Mouse (Mus musculus) cortical plate, adult 2 months (tissue): ENCODE data around the gene Vmn1r89. TPM values are rescaled to one million over a fixed set of nuclear protein-coding genes. Genes with fewer than 3 reads are reported as not detected.

Experiments used
- H3K27ac ChIP-seq: fragments of 200-500 bp; 2 replicates; pipeline ENCODE4 v1.5.1; 2012; ENCODE audit warnings: low read length, control low read depth, inconsistent platforms; ENCODE audit not compliant: insufficient read depth
- H3K4me1 ChIP-seq: fragments of 200-500 bp; 2 replicates; pipeline ENCODE4 v1.6.1; 2011; ENCODE audit warnings: low read length; ENCODE audit not compliant: control insufficient read depth, insufficient read depth
- H3K4me3 ChIP-seq: fragments of 200-500 bp; 2 replicates; pipeline ENCODE4 v1.5.1; 2011; ENCODE audit warnings: mild to moderate bottlenecking, low read length, control low read depth; ENCODE audit not compliant: insufficient read depth
- CTCF ChIP-seq: fragments of 200-500 bp; IDR thresholded peaks from 2 replicates; pipeline ENCODE4 v1.5.1; 2011; ENCODE audit warnings: mild to moderate bottlenecking, control low read depth, low read length; ENCODE audit not compliant: insufficient read depth; ENCODE audit errors: extremely low read depth
- POLR2A ChIP-seq: fragments of 200-500 bp; IDR thresholded peaks from 2 replicates; pipeline ENCODE4 v1.6.1; 2011; ENCODE audit warnings: mild to moderate bottlenecking, low read length, control low read depth; ENCODE audit not compliant: insufficient read depth; ENCODE audit errors: extremely low read depth
- polyA plus RNA-seq: library from polyadenylated mRNA; depleted of rRNA; stranded (reverse); fragments of >200 nt; gene quantifications from 2 replicates; pipeline ENCODE4 v1.2.3, GENCODE M21; 2012; rRNA removed

The Vmn1r89 gene
- not detected in 2 replicates for polyA plus RNA-seq

DNA sequence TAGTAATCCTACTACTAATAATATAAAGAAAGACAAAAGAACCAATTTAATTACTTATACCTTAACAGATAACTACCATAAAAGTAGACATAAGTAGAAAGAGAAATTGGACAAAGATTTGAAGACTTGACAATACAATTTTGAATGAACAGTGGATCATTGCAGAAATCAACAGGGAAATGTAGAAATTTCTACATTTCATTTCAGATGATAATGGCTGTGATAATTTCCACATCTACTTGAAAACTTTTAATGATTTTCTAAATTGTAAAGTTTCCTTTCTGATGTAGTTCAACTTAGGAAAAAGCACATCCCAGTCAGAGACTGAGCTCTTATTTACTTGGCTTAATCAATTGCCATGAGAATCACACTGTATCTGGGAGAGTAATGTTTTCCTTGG lies at the start of gene Vmn1r89:
TSS of gene Vmn1r89 (plus strand) at position 301 of the 400 bp plus-strand sequence.
- Histone ChIP-seq H3K27ac (no peak within 1 kb of the TSS), H3K4me1 (no peaks in the 10 kb centered on the region), H3K4me3 (no peak within 1 kb of the TSS)
- TF ChIP-seq POLR2A, result no peak
- no peak for TF ChIP-seq CTCF

DNA sequence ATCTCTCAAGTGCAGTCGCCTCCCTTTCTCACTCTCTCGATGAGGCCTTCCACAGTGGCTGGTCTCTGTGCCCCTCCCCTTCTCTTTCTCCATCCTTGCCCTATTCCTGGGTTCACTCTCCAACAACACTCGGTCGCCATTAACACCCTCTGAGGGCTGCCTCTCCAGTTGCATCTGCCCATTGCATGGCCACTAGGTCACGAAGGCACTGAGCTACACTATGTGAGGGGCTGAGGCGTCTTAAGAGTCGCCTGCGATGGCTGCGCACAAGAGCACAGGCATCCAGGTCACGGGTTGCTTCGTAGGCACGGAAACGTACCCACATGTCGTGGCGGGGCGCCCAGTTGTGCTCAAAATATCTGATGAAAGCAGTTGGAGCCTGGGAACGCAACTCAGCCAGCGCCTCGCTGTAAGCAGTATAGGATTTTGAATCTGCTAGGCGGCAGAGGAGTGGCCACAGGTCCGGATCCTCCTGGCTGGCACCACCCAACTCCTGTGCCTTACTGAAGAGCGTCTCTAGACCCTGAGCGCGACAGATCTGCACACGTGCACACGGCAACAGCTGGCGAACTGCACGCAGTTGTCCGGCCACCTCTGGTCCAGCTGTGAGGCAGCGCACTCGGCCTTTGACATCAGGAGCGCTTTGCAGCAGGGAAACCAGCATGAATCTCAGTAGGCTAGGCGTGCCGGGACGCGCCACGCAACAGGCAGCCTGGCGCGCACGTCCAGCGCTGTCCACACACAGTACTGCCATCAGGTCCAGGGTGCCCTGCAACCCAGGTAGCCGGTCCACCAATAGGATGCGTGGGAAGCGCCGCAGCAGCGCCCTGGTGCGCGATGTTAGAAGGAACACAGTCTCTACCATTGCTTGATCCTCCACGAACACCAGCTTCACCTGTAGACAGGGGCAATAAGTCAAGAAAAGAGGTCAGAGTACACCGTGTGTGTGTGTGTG lies 48.2 kb downstream of the Vmn1r89 start:
- Histone ChIP-seq H3K4me3 (no peak overlapping the region), H3K4me1 (no peaks in the 10 kb centered on the region), H3K27ac (no peak overlapping the region)
- TF ChIP-seq POLR2A, result no peak
- TF ChIP-seq CTCF, result no peak

DNA sequence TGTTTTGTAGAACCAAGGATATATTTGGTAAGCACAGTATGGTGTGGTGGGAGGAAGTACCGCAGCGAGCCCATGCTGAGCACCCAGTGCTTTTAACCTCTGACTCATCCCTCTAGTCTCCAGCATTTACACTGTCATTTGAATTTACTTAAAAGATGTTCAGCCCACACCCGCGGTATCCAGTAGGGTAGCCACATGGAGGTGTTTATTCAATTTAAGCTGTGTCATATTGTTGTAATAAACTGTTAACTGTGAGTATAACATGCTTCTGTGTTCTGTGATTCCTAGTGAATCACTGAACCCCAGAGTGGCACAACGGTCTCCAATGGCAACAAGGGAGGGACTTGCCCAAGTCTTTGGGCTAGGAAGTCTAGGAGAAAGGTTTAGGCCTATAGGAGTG lies 51.0 kb downstream of the Vmn1r89 start:
- Histone ChIP-seq H3K4me1 (no peaks in the 10 kb centered on the region), H3K4me3 (no peak overlapping the region), H3K27ac (no peak overlapping the region)
- no peak for TF ChIP-seq POLR2A
- TF ChIP-seq CTCF, result no peak

DNA sequence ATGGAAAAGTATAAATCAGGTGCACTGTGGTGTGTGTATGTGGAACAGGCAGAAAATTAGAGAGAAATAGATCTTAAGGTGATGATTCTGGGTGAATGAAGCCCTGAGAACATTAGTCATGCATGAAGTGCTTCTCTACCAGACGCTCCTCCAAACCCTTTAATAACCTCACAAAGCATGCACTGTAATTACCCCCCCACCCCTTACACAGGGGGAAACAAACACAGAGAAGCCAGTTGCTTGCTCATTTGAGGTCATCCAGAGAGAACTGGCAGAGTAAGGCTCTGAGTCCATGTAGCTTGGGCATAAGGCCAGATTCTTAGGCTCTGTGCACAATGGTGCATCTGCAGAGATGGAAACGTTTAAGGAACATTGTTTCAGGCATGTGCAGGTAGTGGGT lies 51.6 kb downstream of the Vmn1r89 start:
- TF ChIP-seq CTCF (no peak), POLR2A (no peak)
- Histone ChIP-seq H3K4me3 (no peak overlapping the region), H3K27ac (no peak overlapping the region), H3K4me1 (no peaks in the 10 kb centered on the region)

DNA sequence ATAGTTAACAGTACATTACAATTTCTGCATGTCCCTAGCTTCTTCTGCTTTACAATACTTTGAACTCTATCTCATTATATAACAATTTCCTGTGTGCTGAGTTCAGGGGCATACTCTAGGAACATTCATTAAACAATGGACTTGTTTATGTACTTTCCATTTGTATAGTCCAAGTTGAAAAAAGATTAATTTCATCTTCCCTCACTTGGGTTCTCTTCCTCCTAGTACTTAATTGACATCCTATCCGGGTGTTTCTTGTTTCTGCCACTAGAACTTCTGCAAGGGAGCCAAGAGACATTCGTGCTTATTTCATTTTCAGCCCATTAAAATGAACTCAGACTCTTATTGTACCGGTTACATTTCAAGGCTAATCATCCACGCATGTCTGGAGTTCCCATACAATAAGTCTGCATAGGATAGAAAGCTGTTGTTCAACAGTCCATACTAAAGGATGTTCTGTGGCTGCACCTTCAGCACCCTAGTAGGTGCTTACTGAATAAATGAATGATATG lies 56.0 kb downstream of the Vmn1r89 start:
- H3K4me3 ChIP-seq, result no peak overlapping the region
- no peak overlapping the region for H3K27ac ChIP-seq
- TF ChIP-seq CTCF, result no peak
- no peak for TF ChIP-seq POLR2A
- no peaks in the 10 kb centered on the region for H3K4me1 ChIP-seq

DNA sequence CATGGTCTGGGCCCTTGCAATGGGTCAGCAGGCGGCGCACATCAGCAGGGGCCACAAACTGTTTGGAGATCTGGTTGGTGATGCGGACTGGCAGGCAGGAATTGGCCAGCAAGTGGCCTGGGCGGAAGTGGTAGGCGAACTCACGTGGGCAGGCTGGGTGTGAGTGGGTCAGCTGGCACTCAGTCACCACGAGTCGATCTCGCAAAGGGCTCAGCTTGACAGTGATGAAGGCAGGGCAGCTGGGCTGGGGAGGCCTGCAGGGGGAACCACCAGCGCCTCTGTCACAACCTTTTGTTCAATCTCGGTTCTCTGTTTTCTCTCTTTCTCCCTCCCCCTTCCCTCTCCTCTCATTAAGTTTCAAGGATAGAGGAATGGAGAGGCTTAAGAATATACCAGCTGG lies 56.6 kb downstream of the Vmn1r89 start:
- no peak overlapping the region for H3K4me3 ChIP-seq
- no peak overlapping the region for H3K27ac ChIP-seq
- H3K4me1 ChIP-seq, result no peaks in the 10 kb centered on the region
- TF ChIP-seq POLR2A (no peak), CTCF (no peak)

Other genes starting within 250 kb of the Vmn1r89 start
- gene Zfp324, start 247.2 kb upstream of the Vmn1r89 start, polyA plus RNA-seq, result 5.6 and 6.1 TPM in 2 replicates
- gene Zfp446, start 235.2 kb upstream of the Vmn1r89 start, polyA plus RNA-seq, result 9.7 and 10.1 TPM in 2 replicates
- 0.69 and 0.78 TPM in 2 replicates for gene Slc27a5, start 214.8 kb upstream of the Vmn1r89 start, polyA plus RNA-seq
- gene Trim28, start 213.9 kb upstream of the Vmn1r89 start, polyA plus RNA-seq, result 225 and 226 TPM in 2 replicates
- gene Zbtb45, start 203.0 kb upstream of the Vmn1r89 start, polyA plus RNA-seq, result 32.2 and 33.4 TPM in 2 replicates
- gene Chmp2a, start 178.2 kb upstream of the Vmn1r89 start, polyA plus RNA-seq, result 224 and 229 TPM in 2 replicates
- gene Ube2m, start 174.7 kb upstream of the Vmn1r89 start, polyA plus RNA-seq, result 400 and 402 TPM in 2 replicates
- gene Mzf1, start 158.3 kb upstream of the Vmn1r89 start, polyA plus RNA-seq, result 14.3 and 15.2 TPM in 2 replicates
- not detected in 2 replicates for gene Vmn1r85, start 117.8 kb upstream of the Vmn1r89 start, polyA plus RNA-seq
- not detected in 2 replicates for gene Vmn1r86, start 93.1 kb upstream of the Vmn1r89 start, polyA plus RNA-seq
- not detected in 2 replicates for gene Vmn1r87, start 72.9 kb upstream of the Vmn1r89 start, polyA plus RNA-seq
- not detected in 2 replicates for gene Vmn1r88, start 53.5 kb upstream of the Vmn1r89 start, polyA plus RNA-seq
- 9.3 and 9.4 TPM in 2 replicates for gene Lig1, start 64.3 kb downstream of the Vmn1r89 start, polyA plus RNA-seq
- 8.5 and 8.6 TPM in 2 replicates for gene Zswim9, start 65.7 kb downstream of the Vmn1r89 start, polyA plus RNA-seq
- 0.30 and 0.33 TPM in 2 replicates for gene Pla2g4c, start 111.6 kb downstream of the Vmn1r89 start, polyA plus RNA-seq
- 0.17 and 0.23 TPM in 2 replicates for gene Cabp5, start 185.1 kb downstream of the Vmn1r89 start, polyA plus RNA-seq
- gene Bsph1, start 237.8 kb downstream of the Vmn1r89 start, polyA plus RNA-seq, result not detected in 2 replicates